Mouse (Mus musculus): ENCODE measurements around the gene Aldoart2. TPM values are rescaled to one million over a fixed set of nuclear protein-coding genes. Genes with fewer than 3 reads are reported as not detected.
"Not testable (repeated sequence)": the region's sequence is repeated elsewhere in the genome, so short reads cannot be mapped to it uniquely, and the experiment has no call there.

Aldoart2 gene
- polyA plus RNA-seq, 1 experiment from 2014 or later: not detected

GRCm38 (mm10) chr12:55563742-55564141 is 1.3 kb upstream of the Aldoart2 start:
- Histone ChIP-seq H3K4me1 (peaks cover 8% of the 10 kb centered on the region; the same call in 1 of the 2 replicates), H3K9me3 (replicated peaks) (no peaks in the 10 kb centered on the region), H3K27me3 (peaks cover 4% of the 10 kb centered on the region; the same call in 1 of the 2 replicates), H3K9ac (no peak overlapping the region), H3K36me3 (ENCODE audit: poor library complexity, severe bottlenecking) (no peaks in the 10 kb centered on the region), H3K4me3 (no peak overlapping the region), H3K4me2 (no peak overlapping the region), H3K27ac (no peak overlapping the region)
- no peak for ATAC-seq
- 96% methylated on average over 3 of the region's 3 CpGs for WGBS

DNA sequence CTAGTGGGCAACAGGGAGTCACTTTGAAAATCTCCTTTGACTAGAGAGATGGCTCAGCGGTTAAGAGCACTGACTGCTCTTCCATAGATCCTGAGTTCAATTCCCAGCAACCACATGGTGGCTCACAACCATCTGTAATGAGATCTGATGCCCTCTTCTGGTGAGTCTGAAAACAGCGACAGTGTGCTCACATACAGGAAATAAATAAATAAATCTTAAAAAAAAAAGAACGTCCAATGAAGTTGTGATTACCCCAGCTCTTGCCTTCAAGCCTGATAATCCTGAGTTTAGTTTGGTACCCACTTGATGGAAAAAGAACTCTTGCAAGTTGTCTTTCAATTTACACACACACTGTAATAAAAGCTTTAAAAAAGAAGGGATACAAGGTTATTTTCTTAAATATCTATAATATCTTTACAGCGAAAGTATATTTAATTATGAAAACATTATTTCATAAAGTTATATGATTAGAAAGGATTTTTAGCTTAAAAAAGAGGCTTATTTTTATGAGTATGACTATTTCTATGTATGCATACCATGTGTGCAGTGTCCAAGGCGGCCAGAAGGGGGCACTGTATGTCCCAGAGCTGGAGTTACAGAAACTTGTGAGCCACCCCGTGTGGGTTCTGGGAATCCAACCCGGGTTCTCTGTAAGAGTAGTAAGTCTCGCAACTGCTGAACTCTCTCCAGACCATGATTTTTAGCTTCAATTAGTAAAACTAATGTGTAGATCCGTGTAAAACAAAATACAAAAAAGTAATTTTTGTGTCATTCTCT is 664 bp upstream of the Aldoart2 start:
- H3K36me3 ChIP-seq (ENCODE audit: poor library complexity, severe bottlenecking): no peaks in the 10 kb centered on the region
- no peak overlapping the region for H3K27ac ChIP-seq
- ATAC-seq: no peak
- H3K4me2 ChIP-seq: no peak overlapping the region
- H3K27me3 ChIP-seq: peaks cover 3% of the 10 kb centered on the region; the same call in 1 of the 2 replicates
- no peak overlapping the region for H3K9ac ChIP-seq
- 89% methylated on average over 9 of the region's 9 CpGs for WGBS
- no peak overlapping the region for H3K4me3 ChIP-seq
- H3K9me3 ChIP-seq (replicated peaks): no peaks in the 10 kb centered on the region
- H3K4me1 ChIP-seq: peaks cover 8% of the 10 kb centered on the region; the same call in 1 of the 2 replicates

DNA sequence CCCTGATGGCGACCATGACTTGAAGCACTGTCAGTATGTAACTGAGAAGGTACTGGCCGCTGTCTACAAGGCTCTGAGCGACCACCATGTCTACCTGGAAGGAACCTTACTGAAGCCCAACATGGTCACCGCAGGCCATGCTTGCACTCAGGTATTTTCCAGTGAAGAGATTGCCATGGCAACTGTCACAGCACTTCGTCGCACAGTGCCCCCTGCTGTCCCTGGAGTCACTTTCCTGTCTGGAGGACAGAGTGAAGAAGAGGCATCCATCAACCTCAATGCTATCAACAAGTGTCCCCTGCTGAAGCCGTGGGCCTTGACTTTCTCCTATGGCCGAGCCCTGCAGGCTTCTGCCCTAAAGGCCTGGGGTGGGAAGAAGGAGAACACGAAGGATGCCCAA is 828 bp downstream of the Aldoart2 start:
- H3K9me3 ChIP-seq (replicated peaks): no peaks in the 10 kb centered on the region
- 78% methylated on average over 9 of the region's 9 CpGs for WGBS
- H3K4me1 ChIP-seq: no peaks in the 10 kb centered on the region
- H3K4me3 ChIP-seq: no peak overlapping the region
- no peak for ATAC-seq
- H3K27ac ChIP-seq: no peak overlapping the region
- no peak overlapping the region for H3K9ac ChIP-seq
- H3K27me3 ChIP-seq: no peaks in the 10 kb centered on the region
- H3K4me2 ChIP-seq: no peak overlapping the region
- no peaks in the 10 kb centered on the region for H3K36me3 ChIP-seq (ENCODE audit: poor library complexity, severe bottlenecking)

DNA sequence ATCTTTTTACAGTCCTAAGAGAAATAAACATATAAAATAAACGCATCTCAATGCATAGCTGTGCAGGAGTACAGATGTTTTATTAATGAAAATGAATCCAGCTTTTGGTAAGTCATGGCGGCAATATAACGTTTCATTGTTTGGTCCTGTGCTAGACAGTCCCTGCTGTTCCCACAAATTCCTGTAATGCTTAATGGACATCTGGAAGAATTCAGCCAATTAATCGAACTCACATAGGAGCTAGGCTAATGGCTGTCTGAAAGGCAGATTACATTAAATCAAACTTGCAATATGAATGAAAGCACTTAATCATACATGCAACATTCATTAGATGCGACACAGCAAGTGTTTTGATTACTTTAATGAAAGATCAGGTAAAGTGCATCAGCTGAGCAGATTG is 1.8 kb downstream of the Aldoart2 start:
- ATAC-seq: no peak

DNA sequence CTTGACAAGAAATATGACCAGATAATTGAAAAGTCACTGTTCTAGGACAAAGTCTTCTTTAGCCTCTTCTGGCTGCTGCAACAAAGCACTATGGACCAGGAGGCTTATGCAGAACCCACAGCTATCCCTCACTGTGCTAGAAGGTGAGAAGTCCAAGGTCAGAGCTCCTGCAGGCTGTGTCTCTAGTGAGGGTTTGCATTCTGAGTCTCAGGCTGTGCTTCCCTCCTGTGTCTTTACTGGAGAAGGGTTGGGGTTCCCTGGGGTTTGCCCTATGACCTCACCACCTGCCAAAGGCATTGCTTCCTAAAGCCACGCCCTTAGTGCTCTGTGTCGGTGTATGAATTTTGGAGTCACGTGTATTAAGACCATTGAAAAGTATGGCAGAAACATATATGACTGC is 3.4 kb downstream of the Aldoart2 start:
- H3K9ac ChIP-seq: no peak overlapping the region
- no peaks in the 10 kb centered on the region for H3K9me3 ChIP-seq (replicated peaks)
- H3K4me1 ChIP-seq: peaks cover 9% of the 10 kb centered on the region; the same call in 1 of the 2 replicates
- no peaks in the 10 kb centered on the region for H3K36me3 ChIP-seq (ENCODE audit: poor library complexity, severe bottlenecking)
- no peak overlapping the region for H3K27ac ChIP-seq
- 76% methylated on average over 3 of the region's 3 CpGs for WGBS
- H3K4me3 ChIP-seq: no peak overlapping the region
- no peak for ATAC-seq
- no peak overlapping the region for H3K4me2 ChIP-seq
- H3K27me3 ChIP-seq: no peaks in the 10 kb centered on the region

More for the DNA sequence above, 1.8 kb downstream of the Aldoart2 start:
- Histone ChIP-seq H3K27me3 (no peaks in the 10 kb centered on the region), H3K36me3 (ENCODE audit: poor library complexity, severe bottlenecking) (no peaks in the 10 kb centered on the region), H3K4me3 (no peak overlapping the region), H3K4me2 (no peak overlapping the region), H3K4me1 (peaks cover 1% of the 10 kb centered on the region; the same call in 1 of the 2 replicates), H3K9me3 (replicated peaks) (no peaks in the 10 kb centered on the region), H3K9ac (no peak overlapping the region), H3K27ac (no peak overlapping the region)
- WGBS: 67% methylated on average over 5 of the region's 5 CpGs

DNA sequence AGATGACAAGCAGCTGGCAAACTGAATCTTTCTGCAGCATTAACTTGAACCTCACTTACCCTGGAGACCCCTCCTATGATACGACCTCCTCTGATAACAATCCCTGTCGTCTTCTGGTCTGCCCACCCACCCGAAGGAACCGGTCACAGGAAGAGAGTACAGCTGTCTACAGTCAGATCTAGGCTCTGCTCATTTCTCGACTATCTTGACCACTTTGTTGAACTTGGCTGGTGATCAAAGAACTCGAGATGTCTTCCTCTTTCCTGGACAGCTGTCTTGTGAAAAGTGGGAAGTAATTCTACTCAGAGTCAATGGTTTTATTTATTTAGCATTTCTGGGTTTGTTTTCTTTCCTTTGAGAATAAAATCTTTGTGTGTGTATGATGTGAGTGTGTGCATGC is 4.6 kb downstream of the Aldoart2 start:
- Histone ChIP-seq H3K4me3 (no peak overlapping the region), H3K36me3 (ENCODE audit: poor library complexity, severe bottlenecking) (no peaks in the 10 kb centered on the region), H3K9me3 (replicated peaks) (no peaks in the 10 kb centered on the region), H3K27ac (no peak overlapping the region), H3K27me3 (no peaks in the 10 kb centered on the region), H3K9ac (no peak overlapping the region), H3K4me1 (peaks cover 14% of the 10 kb centered on the region; the same call in 1 of the 2 replicates), H3K4me2 (no peak overlapping the region)
- ATAC-seq: no peak
- WGBS: 85% methylated on average over 6 of the region's 6 CpGs

DNA sequence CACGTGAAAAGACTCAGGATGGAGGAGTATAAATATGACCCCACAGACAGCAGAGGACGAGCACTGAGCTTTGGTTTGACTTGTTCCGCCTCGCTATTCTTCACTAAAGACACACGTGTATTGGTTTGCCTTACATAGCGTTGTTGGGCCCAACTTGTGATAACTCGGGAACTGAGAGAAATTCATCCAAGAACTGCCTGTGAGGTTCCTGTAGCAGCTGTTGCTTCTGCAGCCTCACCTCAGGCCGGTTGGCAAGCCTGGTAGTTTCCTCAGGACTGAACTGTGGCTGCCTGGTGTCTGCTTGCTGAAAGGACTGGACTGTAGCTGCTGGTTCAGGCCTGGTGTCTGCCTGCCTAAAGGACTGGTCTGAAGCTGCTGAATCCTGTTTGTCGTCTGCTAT is 5.6 kb downstream of the Aldoart2 start:
- 88% methylated on average over 9 of the region's 9 CpGs for WGBS
- ATAC-seq: no peak

GRCm38 (mm10) chr12:55571181-55571580 is 6.1 kb downstream of the Aldoart2 start:
- Histone ChIP-seq H3K36me3 (ENCODE audit: poor library complexity, severe bottlenecking) (no peaks in the 10 kb centered on the region), H3K9me3 (replicated peaks) (no peaks in the 10 kb centered on the region), H3K27me3 (no peaks in the 10 kb centered on the region), H3K27ac (no peak overlapping the region), H3K4me1 (peaks cover 14% of the 10 kb centered on the region; the same call in 1 of the 2 replicates), H3K4me2 (no peak overlapping the region), H3K4me3 (no peak overlapping the region), H3K9ac (no peak overlapping the region)
- 50% methylated on average over 11 of the region's 11 CpGs for WGBS
- ATAC-seq: no peak

More for the DNA sequence above, 5.6 kb downstream of the Aldoart2 start:
- no peak overlapping the region for H3K9ac ChIP-seq
- H3K27ac ChIP-seq: no peak overlapping the region
- no peaks in the 10 kb centered on the region for H3K9me3 ChIP-seq (replicated peaks)
- no peaks in the 10 kb centered on the region for H3K36me3 ChIP-seq (ENCODE audit: poor library complexity, severe bottlenecking)
- no peak overlapping the region for H3K4me2 ChIP-seq
- no peak overlapping the region for H3K4me3 ChIP-seq
- H3K27me3 ChIP-seq: no peaks in the 10 kb centered on the region
- H3K4me1 ChIP-seq: peaks cover 14% of the 10 kb centered on the region; the same call in 1 of the 2 replicates

DNA sequence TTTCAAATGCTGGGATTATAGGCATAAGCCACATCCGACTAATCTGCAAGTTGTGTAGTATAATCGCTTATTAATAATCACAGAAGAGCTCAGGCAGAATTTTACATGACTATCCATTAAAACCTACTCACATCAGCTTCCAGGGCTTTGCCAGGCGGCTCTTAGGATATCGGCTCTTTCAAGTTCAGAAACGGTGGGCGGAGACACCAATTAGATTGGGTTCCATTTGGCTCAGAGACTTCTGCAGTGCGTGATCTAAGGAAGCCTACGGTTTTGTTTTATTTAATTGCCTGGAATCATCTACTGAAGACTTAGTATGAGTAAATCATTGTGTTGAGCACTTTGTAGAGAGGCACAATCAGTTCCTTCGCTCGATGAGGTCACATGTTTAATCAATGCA is 6.6 kb downstream of the Aldoart2 start:
- 53% methylated on average over 10 of the region's 10 CpGs for WGBS

GRCm38 (mm10) chr12:55573089-55573488 is 8.1 kb downstream of the Aldoart2 start:
- ATAC-seq: no peak
- H3K4me1 ChIP-seq: peaks cover 14% of the 10 kb centered on the region; the same call in 1 of the 2 replicates
- H3K9ac ChIP-seq: no peak overlapping the region
- H3K9me3 ChIP-seq (replicated peaks): no peaks in the 10 kb centered on the region
- no peaks in the 10 kb centered on the region for H3K27me3 ChIP-seq
- H3K4me2 ChIP-seq: no peak overlapping the region
- H3K27ac ChIP-seq: no peak overlapping the region
- no peak overlapping the region for H3K4me3 ChIP-seq
- no peaks in the 10 kb centered on the region for H3K36me3 ChIP-seq (ENCODE audit: poor library complexity, severe bottlenecking)

More for the DNA sequence above, 6.6 kb downstream of the Aldoart2 start:
- Histone ChIP-seq H3K4me2 (peak overlapping the region; percentile 7; the same call in 1 of the 2 replicates), H3K4me1 (peaks cover 14% of the 10 kb centered on the region; the same call in 1 of the 2 replicates), H3K27ac (no peak overlapping the region), H3K9ac (no peak overlapping the region), H3K27me3 (no peaks in the 10 kb centered on the region), H3K4me3 (no peak overlapping the region), H3K36me3 (ENCODE audit: poor library complexity, severe bottlenecking) (no peaks in the 10 kb centered on the region), H3K9me3 (replicated peaks) (no peaks in the 10 kb centered on the region)
- ATAC-seq: no peak

DNA sequence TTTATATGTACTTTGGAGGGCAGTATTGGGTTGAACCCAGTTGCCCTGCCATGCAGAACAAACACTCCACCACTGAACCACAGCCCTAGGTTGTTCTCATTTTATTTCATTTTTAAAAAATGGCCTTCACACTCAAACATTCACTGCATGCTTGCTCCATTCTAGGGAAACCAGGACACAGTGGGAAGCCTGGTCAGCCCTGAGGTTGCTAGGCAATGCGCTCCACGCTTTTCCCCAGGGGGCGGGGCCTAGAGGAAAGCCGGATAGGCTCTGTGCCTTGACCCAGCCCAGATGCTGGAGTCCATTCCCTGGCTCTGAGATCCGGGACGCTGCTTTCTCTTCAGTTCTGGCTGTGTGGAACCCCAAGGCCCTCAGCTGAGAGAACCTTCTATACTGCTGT is 8.8 kb downstream of the Aldoart2 start:
- H3K4me2 ChIP-seq: no peak overlapping the region
- no peaks in the 10 kb centered on the region for H3K36me3 ChIP-seq (ENCODE audit: poor library complexity, severe bottlenecking)
- no peak overlapping the region for H3K27ac ChIP-seq
- H3K9ac ChIP-seq: no peak overlapping the region
- H3K9me3 ChIP-seq (replicated peaks): no peaks in the 10 kb centered on the region
- H3K4me3 ChIP-seq: no peak overlapping the region
- H3K27me3 ChIP-seq: no peaks in the 10 kb centered on the region
- 4% methylated on average over 6 of the region's 6 CpGs for WGBS
- ATAC-seq: peak; percentile 45; the same call in 1 of the 2 replicates
- H3K4me1 ChIP-seq: peaks cover 14% of the 10 kb centered on the region; the same call in 1 of the 2 replicates

DNA sequence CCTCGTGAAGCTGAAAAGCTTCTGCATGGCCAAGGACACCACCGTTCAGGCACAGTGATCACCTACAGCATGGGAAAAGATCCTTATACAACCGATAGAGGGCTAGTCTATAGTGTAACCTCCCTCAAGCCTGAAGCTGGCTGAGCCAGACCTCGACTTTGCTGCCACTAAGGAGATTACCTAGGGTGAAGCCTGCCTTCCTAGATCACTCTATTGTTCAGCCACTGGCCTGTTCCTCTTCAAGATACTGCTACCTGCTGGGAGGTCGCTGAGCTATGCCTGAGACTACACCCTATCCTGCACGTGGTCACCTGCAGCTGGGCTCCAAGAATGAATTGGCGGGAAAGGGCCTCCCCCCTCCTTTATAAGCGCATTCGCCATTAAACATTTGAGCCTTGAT is 21.9 kb downstream of the Aldoart2 start:
- H3K27ac ChIP-seq; H3K9ac ChIP-seq; ATAC-seq; H3K27me3 ChIP-seq; H3K36me3 ChIP-seq (ENCODE audit: poor library complexity, severe bottlenecking); H3K4me2 ChIP-seq; H3K4me3 ChIP-seq; H3K9me3 ChIP-seq (replicated peaks); H3K4me1 ChIP-seq: not testable (repeated sequence)
- 54% methylated on average over 9 of the region's 9 CpGs for WGBS

All from forebrain, embryonic 13.5 days (tissue).